Mouse (Mus musculus) embryonic fibroblast, embryonic 13.5 days (primary cell): ENCODE measurements around the gene Serpina5.

ENCODE experiments used
- CTCF ChIP-seq: IDR thresholded peaks from 2 replicates; pipeline ENCODE4 v1.5.1; 2011; ENCODE audit warnings: mild to moderate bottlenecking, control low read depth, low read length, moderate library complexity, borderline replicate concordance; ENCODE audit not compliant: insufficient read depth
- POLR2A ChIP-seq: IDR thresholded peaks from 2 replicates; pipeline ENCODE4 v1.6.1; 2011; ENCODE audit warnings: low read depth, mild to moderate bottlenecking, control low read depth, low read length, moderate library complexity

DNA sequence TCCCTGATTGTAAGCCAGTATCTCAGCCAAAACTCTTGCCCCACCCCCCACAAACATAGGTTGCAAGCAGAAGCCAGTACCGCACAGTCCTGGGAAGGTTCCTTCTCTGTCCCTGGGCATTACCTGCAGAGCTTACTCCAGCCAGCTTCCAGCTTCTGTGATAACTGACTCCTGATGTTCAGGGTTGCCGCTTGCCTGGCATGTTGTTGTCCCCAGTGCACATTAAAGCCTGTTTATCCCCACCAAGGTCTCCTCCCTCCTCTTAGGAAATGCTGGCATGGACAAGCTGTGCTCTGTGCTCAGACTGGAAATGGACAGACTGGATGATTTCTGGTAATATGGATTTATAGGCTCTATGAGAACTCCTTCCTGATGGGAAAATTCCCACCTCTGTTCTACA lies 52.7 kb downstream of the Serpina5 start, which contains the start of gene Serpina3c:
- TF ChIP-seq POLR2A (no peak), CTCF (no peak)
